ENCODE assay signal across 9 mouse cellular contexts in the genomic region with DNA sequence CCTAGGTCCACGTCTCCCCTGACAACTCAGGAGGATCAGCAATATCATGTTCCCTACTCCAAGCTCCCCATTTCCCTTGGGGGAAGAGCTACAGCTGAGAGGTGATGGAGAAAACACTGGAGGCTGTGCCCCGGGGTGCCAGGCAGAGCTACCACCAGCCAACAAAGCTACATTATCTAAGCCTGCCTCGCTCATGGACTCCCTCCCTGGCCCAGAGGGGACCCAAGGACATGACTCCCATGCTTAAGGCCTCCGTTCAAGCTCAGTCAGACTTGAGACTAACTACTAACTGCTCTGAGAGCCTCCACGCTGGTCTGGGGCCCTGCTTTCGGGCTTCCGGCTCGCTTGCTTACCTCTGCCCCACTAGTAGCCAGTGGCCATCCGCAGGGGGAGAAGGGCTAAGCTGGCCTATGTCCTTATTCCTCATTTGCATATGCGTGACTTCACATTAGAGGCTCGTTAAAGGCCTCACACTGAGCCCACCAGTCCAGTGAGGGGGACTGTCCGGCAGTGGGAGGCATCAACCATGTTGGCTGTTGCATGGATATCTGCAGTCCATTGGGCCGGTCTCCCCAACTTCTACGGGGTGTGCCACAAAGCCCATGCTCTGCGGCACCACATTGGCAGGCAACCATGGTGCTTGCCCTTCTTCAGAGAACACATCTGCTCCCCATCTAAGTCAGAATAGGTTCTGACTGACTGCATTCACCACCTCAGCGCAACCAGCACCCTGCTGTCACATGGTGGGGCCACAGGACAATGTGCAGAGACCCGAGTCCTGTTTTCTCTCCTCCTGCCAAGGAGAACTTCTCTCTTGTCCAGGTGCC. TPM values are rescaled to one million over a fixed set of nuclear protein-coding genes. Genes with fewer than 3 reads are reported as not detected.
DNase-seq lines count a peak whose midpoint lies in the region; ATAC-seq and TF ChIP-seq lines count a peak whose summit lies in the region.
"Had no signal": no experiment of that assay in that cellular context is flagged by ENCODE, and none has a peak within 500 bp of the region (broad histone marks: within the 10 kb centered on the region; RNA-seq: fewer than 3 reads in every experiment).

No protein-coding gene starts in this region.

- TF ChIP-seq POLR2A in bone marrow macrophage, adult 2 months (IDR thresholded peaks at IDR 0.05; ENCODE audit: borderline replicate concordance, low read depth, low read length) = no peak

- intact Hi-C loops in left cerebral cortex, postnatal 25 days (cut with DNase I) = no loop called here

- H3K36me3 ChIP-seq in heart, embryonic 10.5 days = peaks cover 21% of the 10 kb centered on the region
- peaks cover 8% of the 10 kb centered on the region; the same call in 1 of the 2 replicates for H3K36me3 ChIP-seq in heart, embryonic 13.5 days
- H3K36me3 ChIP-seq in liver, embryonic 14.5 days (replicated peaks; ENCODE audit: control insufficient read depth, insufficient read depth, low read depth) = no peaks in the 10 kb centered on the region

- no peaks in the 10 kb centered on the region for H3K27me3 ChIP-seq in heart, embryonic 10.5 days (ENCODE audit: insufficient read depth, poor library complexity, severe bottlenecking)
- H3K27me3 ChIP-seq in heart, embryonic 13.5 days (replicated peaks) = no peaks in the 10 kb centered on the region
- H3K27me3 ChIP-seq in liver, embryonic 14.5 days (ENCODE audit: control insufficient read depth, insufficient read depth, low read length) = peaks cover 14% of the 10 kb centered on the region

- 69% methylated on average over 17 of the region's 17 CpGs for WGBS in heart, embryonic 10.5 days
- WGBS in heart, embryonic 13.5 days = 69% methylated on average over 17 of the region's 17 CpGs
- WGBS in liver, embryonic 14.5 days (ENCODE audit: insufficient replicate concordance) = 75% methylated on average over 17 of the region's 17 CpGs

- TF ChIP-seq CTCF in bone marrow macrophage, adult 2 months (IDR thresholded peaks at IDR 0.05; ENCODE audit: low read depth, low read length) = no peak
- TF ChIP-seq CTCF in liver, embryonic 14.5 days (IDR thresholded peaks at IDR 0.05; ENCODE audit: low read depth) = no peak

- TF ChIP-seq EP300 in liver, embryonic 14.5 days (IDR thresholded peaks at IDR 0.05; ENCODE audit: low read depth) = no peak

- peak overlapping the region; percentile 98 for H3K4me2 ChIP-seq in heart, embryonic 13.5 days
- H3K4me2 ChIP-seq in liver, embryonic 14.5 days (ENCODE audit: low read depth) = peak overlapping the region; percentile 14; the same call in 1 of the 2 replicates

- ATAC-seq in heart, embryonic 13.5 days (ENCODE audit: extremely low read depth, insufficient number of reproducible peaks, low FRiP score, low TSS enrichment) = no peak
- no peak for ATAC-seq in liver, embryonic 14.5 days (ENCODE audit: insufficient read depth)

- peak overlapping the region; percentile 34 for H3K4me3 ChIP-seq in heart, embryonic 10.5 days
- peak overlapping the region; percentile 48 for H3K4me3 ChIP-seq in bone marrow macrophage, adult 2 months (ENCODE audit: insufficient read depth, low read length)
- 0 out of 2 replicates have a peak overlapping the region, but pooled peaks have one; percentile 1 for H3K4me3 ChIP-seq in heart, embryonic 13.5 days
- H3K4me3 ChIP-seq in liver, embryonic 14.5 days (ENCODE audit: insufficient read depth in 1 of 2, low read depth in 2 of 2, low read length in 2 of 2) = no peak overlapping the region

- peak overlapping the region; percentile 74 for H3K9ac ChIP-seq in heart, embryonic 13.5 days
- no peak overlapping the region for H3K9ac ChIP-seq in liver, embryonic 14.5 days (replicated peaks)

- H3K9me3 ChIP-seq in heart, embryonic 10.5 days = no peaks in the 10 kb centered on the region
- no peaks in the 10 kb centered on the region for H3K9me3 ChIP-seq in heart, embryonic 13.5 days
- no peaks in the 10 kb centered on the region for H3K9me3 ChIP-seq in liver, embryonic 14.5 days (ENCODE audit: control insufficient read depth, low read length)

- peaks cover 78% of the 10 kb centered on the region for H3K4me1 ChIP-seq in heart, embryonic 10.5 days
- H3K4me1 ChIP-seq in bone marrow macrophage, adult 2 months (ENCODE audit: control insufficient read depth, insufficient read depth, low read length) = peaks cover 44% of the 10 kb centered on the region
- peaks cover 80% of the 10 kb centered on the region for H3K4me1 ChIP-seq in heart, embryonic 13.5 days
- H3K4me1 ChIP-seq in liver, embryonic 14.5 days (replicated peaks; ENCODE audit: control insufficient read depth in 2 of 2, insufficient read depth in 2 of 2, low read length in 1 of 2) = peaks cover 6 to 11% of the 10 kb centered on the region in 2 experiments

- no peak for DNase-seq in heart, embryonic 10.5 days (ENCODE audit: low spot score)
- DNase-seq in heart, postnatal 4 days = no peak
- DNase-seq in liver, embryonic 14.5 days (ENCODE audit: low read depth in 3 of 3, low spot score in 3 of 3) = no peak
- no peak for DNase-seq in spleen, postnatal 36 days (ENCODE audit: low spot score in 2 of 2)
- no peak for DNase-seq in left cerebral cortex, postnatal 25 days (ENCODE audit: low spot score in 2 of 2)
- no peak for DNase-seq in ovary, postnatal 10 days (ENCODE audit: low spot score)
- DNase-seq: gastrocnemius, postnatal 36 days had no signal

- peak overlapping the region; percentile 85 for H3K27ac ChIP-seq in heart, embryonic 10.5 days
- peak overlapping the region; percentile 68 for H3K27ac ChIP-seq in bone marrow macrophage, adult 2 months (ENCODE audit: insufficient read depth, low read depth, low read length)
- H3K27ac ChIP-seq in heart, embryonic 13.5 days (replicated peaks) = peak overlapping the region; percentile 74
- H3K27ac ChIP-seq in liver, embryonic 14.5 days = no peak overlapping the region

RNA-seq across cellular contexts. Expression of gene Map7d1, which starts 3.5 kb away (rescaled TPM):
- polyA plus RNA-seq in heart, embryonic 10.5 days (2016; fragmentation: Nextera tagmentation; extraction: Ambion mirVana) = 49.1 and 74.8 TPM in 2 replicates
- total RNA-seq in heart, postnatal 4 days (2021) = 100 to 1,000 TPM; 182 to 197 TPM
- 131 and 139 TPM in 2 replicates for polyA plus RNA-seq in bone marrow macrophage, adult 2 months (2012; ENCODE audit: insufficient read depth, insufficient read length, missing spikeins)
- polyA plus RNA-seq in heart, embryonic 13.5 days (2015; fragmentation: Nextera tagmentation; extraction: Ambion mirVana) = 36.7 and 37.1 TPM in 2 replicates
- 8.6 and 9.4 TPM in 2 replicates for polyA plus RNA-seq in liver, embryonic 14.5 days (2012; rRNA removed)
- 4.9 and 6.1 TPM in 2 replicates for polyA plus RNA-seq in liver, embryonic 14.5 days (2014; fragmentation: Nextera tagmentation; extraction: Ambion mirVana)
- 100 to 1,000 TPM; 253 to 255 TPM for total RNA-seq in left cerebral cortex, postnatal 25 days (2021)

RNA-seq across cellular contexts. Expression of gene Trappc3, which starts 9.5 kb away (rescaled TPM):
- polyA plus RNA-seq in heart, embryonic 10.5 days (2016; fragmentation: Nextera tagmentation; extraction: Ambion mirVana) = 74.9 and 86.4 TPM in 2 replicates
- 10 to 100 TPM; 50.7 to 54.3 TPM for total RNA-seq in heart, postnatal 4 days (2021)
- polyA plus RNA-seq in bone marrow macrophage, adult 2 months (2012; ENCODE audit: insufficient read depth, insufficient read length, missing spikeins) = 69.6 and 79.6 TPM in 2 replicates
- 68.5 and 74.5 TPM in 2 replicates for polyA plus RNA-seq in heart, embryonic 13.5 days (2015; fragmentation: Nextera tagmentation; extraction: Ambion mirVana)
- 16.3 and 23.4 TPM in 2 replicates for polyA plus RNA-seq in liver, embryonic 14.5 days (2012; rRNA removed)
- polyA plus RNA-seq in liver, embryonic 14.5 days (2014; fragmentation: Nextera tagmentation; extraction: Ambion mirVana) = 8.8 and 9.2 TPM in 2 replicates
- total RNA-seq in left cerebral cortex, postnatal 25 days (2021) = 10 to 100 TPM; 77.4 to 79.4 TPM

RNA-seq across cellular contexts. Expression of gene Col8a2, which starts 34.0 kb away (rescaled TPM):
- polyA plus RNA-seq in heart, embryonic 10.5 days (2016; fragmentation: Nextera tagmentation; extraction: Ambion mirVana) = 3.3 and 3.7 TPM in 2 replicates
- total RNA-seq in heart, postnatal 4 days (2021) = 1 to 10 TPM; 2.3 to 3.1 TPM
- not detected in 2 replicates for polyA plus RNA-seq in bone marrow macrophage, adult 2 months (2012; ENCODE audit: insufficient read depth, insufficient read length, missing spikeins)
- 4.2 and 4.9 TPM in 2 replicates for polyA plus RNA-seq in heart, embryonic 13.5 days (2015; fragmentation: Nextera tagmentation; extraction: Ambion mirVana)
- 0.15 and 0.28 TPM in 2 replicates for polyA plus RNA-seq in liver, embryonic 14.5 days (2012; rRNA removed)
- polyA plus RNA-seq in liver, embryonic 14.5 days (2014; fragmentation: Nextera tagmentation; extraction: Ambion mirVana) = 0.25 and 0.52 TPM in 2 replicates
- 1 to 10 TPM; 1.1 to 1.7 TPM for total RNA-seq in left cerebral cortex, postnatal 25 days (2021)

RNA-seq across cellular contexts. Expression of gene Thrap3, which starts 50.1 kb away (rescaled TPM):
- polyA plus RNA-seq in heart, embryonic 10.5 days (2016; fragmentation: Nextera tagmentation; extraction: Ambion mirVana) = 194 and 200 TPM in 2 replicates
- 100 to 1,000 TPM; 226 TPM for total RNA-seq in heart, postnatal 4 days (2021)
- 230 and 236 TPM in 2 replicates for polyA plus RNA-seq in bone marrow macrophage, adult 2 months (2012; ENCODE audit: insufficient read depth, insufficient read length, missing spikeins)
- polyA plus RNA-seq in heart, embryonic 13.5 days (2015; fragmentation: Nextera tagmentation; extraction: Ambion mirVana) = 127 and 134 TPM in 2 replicates
- polyA plus RNA-seq in liver, embryonic 14.5 days (2012; rRNA removed) = 39.2 and 62.6 TPM in 2 replicates
- polyA plus RNA-seq in liver, embryonic 14.5 days (2014; fragmentation: Nextera tagmentation; extraction: Ambion mirVana) = 77.9 and 84.2 TPM in 2 replicates
- 100 to 1,000 TPM; 133 to 147 TPM for total RNA-seq in left cerebral cortex, postnatal 25 days (2021)

Comparison
In these comparisons a context has a peak if more than half of its experiments do, and no peak if none do; other contexts are left out.
1. H3K4me3 ChIP-seq: peak in heart, embryonic 10.5 days (single experiment), bone marrow macrophage, adult 2 months (single experiment) and heart, embryonic 13.5 days (single experiment); none in liver, embryonic 14.5 days (0 of 2).